Mouse (Mus musculus): ENCODE measurements around the gene Ak4. TPM values are rescaled to one million over a fixed set of nuclear protein-coding genes. Genes with fewer than 3 reads are reported as not detected.

The Ak4 gene
- polyA plus RNA-seq, 1 experiment from 2014 or later = 12.0 TPM

GRCm38 (mm10) chr4:101425119-101425518 lies 6.0 kb downstream of the Ak4 start:
- Histone ChIP-seq H3K27ac (no peak overlapping the region), H3K4me3 (no peak overlapping the region), H3K9ac (no peak overlapping the region), H3K27me3 (replicated peaks) (peaks cover 12% of the 10 kb centered on the region), H3K36me3 (no peaks in the 10 kb centered on the region), H3K9me3 (replicated peaks) (no peaks in the 10 kb centered on the region), H3K4me2 (no peak overlapping the region), H3K4me1 (peaks cover 42% of the 10 kb centered on the region)
- WGBS (ENCODE audit: insufficient replicate concordance) = 61% methylated on average over 5 of the region's 5 CpGs
- no peak for ATAC-seq

DNA sequence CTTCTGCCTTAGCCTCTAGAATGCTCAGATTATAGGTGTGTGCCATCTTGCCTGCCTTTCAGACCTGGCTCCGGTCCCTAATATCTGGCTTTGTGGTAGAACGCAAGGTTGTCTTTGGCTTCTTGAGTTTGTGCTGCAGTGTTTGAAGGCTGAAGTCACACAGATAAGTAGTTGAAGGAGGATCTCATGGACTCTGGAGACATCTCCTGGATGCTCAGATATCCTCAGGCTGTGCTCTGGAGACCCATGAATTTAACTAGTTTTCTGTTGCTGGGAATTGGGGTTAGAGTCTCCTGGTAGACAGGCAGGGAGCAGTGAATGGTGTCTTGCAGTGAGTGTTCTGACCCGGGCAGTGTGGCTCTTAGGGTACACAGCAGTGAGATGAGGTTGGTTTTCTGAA lies 6.6 kb downstream of the Ak4 start:
- H3K9ac ChIP-seq = no peak overlapping the region
- H3K27ac ChIP-seq = no peak overlapping the region
- no peak for ATAC-seq
- H3K4me2 ChIP-seq = no peak overlapping the region
- peaks cover 6% of the 10 kb centered on the region for H3K27me3 ChIP-seq (replicated peaks)
- H3K4me1 ChIP-seq = peaks cover 36% of the 10 kb centered on the region
- no peaks in the 10 kb centered on the region for H3K9me3 ChIP-seq (replicated peaks)
- no peak overlapping the region for H3K4me3 ChIP-seq
- H3K36me3 ChIP-seq = no peaks in the 10 kb centered on the region
- 71% methylated on average over 3 of the region's 3 CpGs for WGBS (ENCODE audit: insufficient replicate concordance)

GRCm38 (mm10) chr4:101426566-101426965 lies 7.5 kb downstream of the Ak4 start:
- Histone ChIP-seq H3K27ac (no peak overlapping the region), H3K27me3 (replicated peaks) (no peaks in the 10 kb centered on the region), H3K9me3 (replicated peaks) (no peaks in the 10 kb centered on the region), H3K4me2 (no peak overlapping the region), H3K9ac (no peak overlapping the region), H3K4me1 (peaks cover 29% of the 10 kb centered on the region), H3K36me3 (no peaks in the 10 kb centered on the region; the same call in 1 of the 2 replicates), H3K4me3 (no peak overlapping the region)
- 75% methylated on average over 6 of the region's 6 CpGs for WGBS (ENCODE audit: insufficient replicate concordance)
- no peak for ATAC-seq

DNA sequence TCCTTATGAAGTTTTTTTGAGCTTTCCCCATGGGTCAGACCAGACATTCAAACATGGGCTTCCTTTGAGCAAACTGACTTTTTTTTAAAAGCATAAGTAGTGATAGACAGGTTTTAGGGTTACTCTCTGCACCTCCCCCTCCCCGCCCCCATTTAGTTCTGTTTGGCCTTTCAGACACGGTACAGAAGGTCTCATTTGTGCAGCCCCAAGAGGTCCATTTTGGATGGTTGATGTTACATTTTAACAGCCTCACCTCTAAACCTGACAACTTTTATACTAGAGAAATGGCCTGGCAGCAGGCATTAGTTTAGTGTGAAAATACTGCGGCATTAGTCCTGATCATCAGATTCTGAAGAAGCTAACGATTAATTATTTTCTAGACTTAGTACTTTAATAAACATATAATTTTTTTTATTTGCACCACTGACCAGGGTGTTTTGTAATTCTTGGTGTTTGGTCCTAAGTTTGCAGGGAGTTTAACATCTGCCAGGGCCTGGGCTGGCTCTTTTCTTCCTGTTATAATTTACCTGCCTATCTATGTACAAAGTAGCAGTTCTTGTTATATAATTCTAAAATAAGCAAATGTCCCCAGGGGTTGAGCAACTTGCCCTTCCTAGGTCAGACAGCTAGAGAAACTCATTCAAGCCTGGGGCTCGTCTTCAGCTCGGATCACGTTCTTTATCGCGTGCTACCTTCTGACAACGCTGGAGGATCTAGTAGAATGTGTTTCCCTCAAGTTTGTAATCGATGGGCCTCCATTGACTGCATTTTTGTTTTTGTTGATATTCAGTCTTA lies 9.0 kb downstream of the Ak4 start:
- 81% methylated on average over 11 of the region's 11 CpGs for WGBS (ENCODE audit: insufficient replicate concordance)
- H3K9me3 ChIP-seq (replicated peaks) = no peaks in the 10 kb centered on the region
- no peaks in the 10 kb centered on the region; the same call in 1 of the 2 replicates for H3K36me3 ChIP-seq
- no peak overlapping the region for H3K4me3 ChIP-seq
- ATAC-seq = no peak
- no peaks in the 10 kb centered on the region for H3K27me3 ChIP-seq (replicated peaks)
- H3K27ac ChIP-seq = no peak overlapping the region
- peaks cover 20% of the 10 kb centered on the region for H3K4me1 ChIP-seq
- H3K9ac ChIP-seq = no peak overlapping the region
- no peak overlapping the region for H3K4me2 ChIP-seq

DNA sequence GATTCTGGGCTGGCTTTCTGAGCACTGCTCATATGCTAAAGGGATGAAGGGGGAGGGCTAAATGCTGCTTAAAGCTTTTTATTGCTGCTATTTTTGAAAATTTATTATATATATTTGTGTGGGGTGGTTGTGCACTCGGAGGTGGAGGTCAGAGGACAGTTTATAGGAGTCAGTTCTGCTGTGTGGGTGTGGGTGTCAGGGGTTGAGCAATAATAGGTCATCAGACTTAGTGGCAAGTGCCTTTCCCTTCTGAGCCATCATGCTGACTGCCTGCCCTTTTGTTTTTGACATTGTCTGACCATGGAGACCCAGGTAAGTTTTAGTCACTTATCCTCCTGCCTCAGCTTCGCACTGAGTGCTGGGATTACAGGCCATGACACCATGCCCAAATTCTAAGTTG lies 10.0 kb downstream of the Ak4 start:
- no peak overlapping the region for H3K27ac ChIP-seq

GRCm38 (mm10) chr4:101430000-101430399 lies 10.9 kb downstream of the Ak4 start:
- Histone ChIP-seq H3K9ac (no peak overlapping the region), H3K4me2 (no peak overlapping the region), H3K9me3 (replicated peaks) (no peaks in the 10 kb centered on the region), H3K4me3 (no peak overlapping the region), H3K27ac (no peak overlapping the region), H3K36me3 (no peaks in the 10 kb centered on the region; the same call in 1 of the 2 replicates), H3K4me1 (peaks cover 5% of the 10 kb centered on the region; the same call in 1 of the 2 replicates), H3K27me3 (replicated peaks) (no peaks in the 10 kb centered on the region)
- 87% methylated on average over 6 of the region's 6 CpGs for WGBS (ENCODE audit: insufficient replicate concordance)
- no peak for ATAC-seq

More for the DNA sequence above, 10.0 kb downstream of the Ak4 start:
- Histone ChIP-seq H3K4me3 (no peak overlapping the region), H3K36me3 (no peaks in the 10 kb centered on the region; the same call in 1 of the 2 replicates), H3K9me3 (replicated peaks) (no peaks in the 10 kb centered on the region), H3K27me3 (replicated peaks) (no peaks in the 10 kb centered on the region), H3K4me2 (no peak overlapping the region), H3K4me1 (peaks cover 10% of the 10 kb centered on the region; the same call in 1 of the 2 replicates), H3K9ac (no peak overlapping the region)
- no peak for ATAC-seq
- WGBS (ENCODE audit: insufficient replicate concordance) = 71% methylated on average over 2 of the region's 2 CpGs

DNA sequence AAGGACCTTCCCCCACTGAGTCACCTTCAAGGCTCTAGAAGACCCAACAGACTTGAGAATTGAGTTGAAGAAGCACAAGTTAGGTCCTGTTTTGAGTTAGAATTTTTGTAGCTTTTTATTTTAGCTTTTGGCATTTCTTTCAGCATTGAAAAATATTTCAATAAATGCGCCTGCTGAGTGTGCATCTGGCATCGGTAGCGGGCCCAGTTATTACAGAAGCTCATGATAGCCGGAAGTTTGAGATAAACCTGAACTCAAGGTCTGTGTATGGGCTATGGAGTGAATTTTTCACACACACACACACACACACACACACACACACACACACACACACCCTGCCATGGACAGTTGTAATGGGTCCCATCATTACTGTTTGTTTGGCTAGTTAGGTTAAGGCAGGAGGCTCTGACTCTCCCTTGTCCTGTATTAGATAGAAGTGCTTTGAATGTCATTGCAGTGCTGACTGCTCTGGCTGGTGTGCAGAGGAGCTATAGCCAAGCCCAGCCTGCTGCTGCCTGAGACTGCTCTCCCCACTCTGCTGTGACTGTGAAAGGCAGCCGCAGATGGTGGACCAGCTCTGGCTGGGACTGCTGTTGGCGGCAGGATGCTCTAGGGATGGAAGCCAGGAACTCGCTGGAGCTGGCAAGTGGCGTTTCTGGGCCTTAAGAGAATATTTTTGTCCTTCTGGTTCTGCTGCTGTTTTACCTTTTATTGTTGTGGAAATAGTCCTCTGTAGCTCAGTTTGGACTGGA lies 17.9 kb downstream of the Ak4 start:
- no peaks in the 10 kb centered on the region for H3K36me3 ChIP-seq
- no peak overlapping the region for H3K9ac ChIP-seq
- ATAC-seq = no peak
- no peak overlapping the region for H3K27ac ChIP-seq
- no peak overlapping the region for H3K4me2 ChIP-seq
- no peak overlapping the region for H3K4me3 ChIP-seq
- 72% methylated on average over 8 of the region's 8 CpGs for WGBS (ENCODE audit: insufficient replicate concordance)
- H3K4me1 ChIP-seq = peaks cover 17% of the 10 kb centered on the region; the same call in 1 of the 2 replicates
- H3K9me3 ChIP-seq (replicated peaks) = no peaks in the 10 kb centered on the region
- H3K27me3 ChIP-seq (replicated peaks) = no peaks in the 10 kb centered on the region

DNA sequence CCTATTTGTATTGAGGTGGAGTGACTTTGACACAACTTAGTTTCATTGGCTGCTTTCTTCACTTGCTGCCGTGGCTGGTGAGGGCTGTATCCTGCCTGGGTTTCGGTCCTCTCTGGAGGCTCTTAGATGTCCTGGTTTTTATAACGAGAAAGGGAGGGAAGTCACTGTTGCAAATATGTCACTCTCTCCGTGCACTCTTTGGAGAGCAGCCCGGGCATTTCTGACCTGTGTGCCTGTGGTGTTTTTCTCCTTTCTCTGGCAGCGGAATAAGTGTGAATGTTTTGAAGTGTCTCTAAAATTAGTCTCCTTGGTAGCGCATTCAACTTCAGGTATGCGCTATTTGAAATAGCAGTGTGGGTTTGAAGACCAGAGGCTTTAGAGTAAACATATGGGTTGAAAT lies 19.2 kb downstream of the Ak4 start:
- no peak for ATAC-seq
- no peak overlapping the region for H3K4me3 ChIP-seq
- no peak overlapping the region for H3K27ac ChIP-seq
- H3K4me1 ChIP-seq = peaks cover 21% of the 10 kb centered on the region; the same call in 1 of the 2 replicates
- H3K4me2 ChIP-seq = no peak overlapping the region
- H3K27me3 ChIP-seq (replicated peaks) = no peaks in the 10 kb centered on the region
- peaks cover 3% of the 10 kb centered on the region; the same call in 1 of the 2 replicates for H3K36me3 ChIP-seq
- H3K9me3 ChIP-seq (replicated peaks) = no peaks in the 10 kb centered on the region
- H3K9ac ChIP-seq = no peak overlapping the region
- 74% methylated on average over 8 of the region's 8 CpGs for WGBS (ENCODE audit: insufficient replicate concordance)

DNA sequence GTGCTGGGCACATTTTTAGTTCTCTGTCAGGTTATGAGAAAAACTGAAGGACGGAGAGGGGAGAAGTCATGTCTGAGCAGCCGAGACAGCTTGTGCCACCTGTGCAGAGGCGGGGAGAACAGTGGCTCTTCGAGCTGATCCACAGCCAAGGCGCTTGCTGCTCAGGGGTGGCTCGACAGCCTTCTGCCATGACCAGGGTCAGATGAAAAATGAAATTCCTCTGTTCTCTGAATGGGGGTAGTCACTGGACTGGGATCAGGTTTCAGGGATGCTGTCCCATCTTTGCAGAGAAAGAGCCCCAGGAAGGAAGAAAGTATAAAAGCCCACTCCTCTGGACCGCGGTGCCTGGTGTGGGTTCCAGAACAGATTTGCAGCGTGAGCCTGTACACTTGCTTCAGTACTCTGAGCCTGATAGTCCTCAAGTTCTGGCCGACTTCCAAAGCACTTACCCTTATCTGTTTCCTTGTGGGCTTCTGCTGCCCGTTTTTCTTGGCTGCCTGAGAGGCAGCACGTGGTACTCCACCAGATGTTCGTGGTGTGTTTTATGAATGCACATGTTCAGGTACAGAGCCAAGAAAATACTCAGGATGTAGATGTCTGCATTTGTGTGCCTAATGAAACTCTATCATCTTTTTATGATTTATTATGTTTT lies 20.8 kb downstream of the Ak4 start:
- H3K27me3 ChIP-seq (replicated peaks) = no peaks in the 10 kb centered on the region
- WGBS (ENCODE audit: insufficient replicate concordance) = 53% methylated on average over 13 of the region's 13 CpGs
- H3K4me2 ChIP-seq = no peak overlapping the region
- no peak for ATAC-seq
- no peak overlapping the region for H3K9ac ChIP-seq
- H3K4me1 ChIP-seq = peaks cover 25% of the 10 kb centered on the region; the same call in 1 of the 2 replicates
- H3K4me3 ChIP-seq = no peak overlapping the region
- peaks cover 3% of the 10 kb centered on the region; the same call in 1 of the 2 replicates for H3K36me3 ChIP-seq
- H3K27ac ChIP-seq = no peak overlapping the region
- no peaks in the 10 kb centered on the region for H3K9me3 ChIP-seq (replicated peaks)

GRCm38 (mm10) chr4:101442791-101443190 lies 23.7 kb downstream of the Ak4 start:
- Histone ChIP-seq H3K4me2 (no peak overlapping the region), H3K27me3 (replicated peaks) (no peaks in the 10 kb centered on the region), H3K4me3 (no peak overlapping the region), H3K36me3 (peaks cover 12% of the 10 kb centered on the region), H3K27ac (no peak overlapping the region), H3K9ac (no peak overlapping the region), H3K9me3 (replicated peaks) (0 out of 2 replicates have a peak, but pooled peaks cover 3% of the 10 kb centered on the region), H3K4me1 (peaks cover 18% of the 10 kb centered on the region; the same call in 1 of the 2 replicates)
- WGBS (ENCODE audit: insufficient replicate concordance) = 77% methylated on average over 2 of the region's 2 CpGs
- ATAC-seq = no peak

GRCm38 (mm10) chr4:101443419-101443991 lies 24.4 kb downstream of the Ak4 start:
- no peak for ATAC-seq
- WGBS (ENCODE audit: insufficient replicate concordance) = 52% methylated on average over 7 of the region's 7 CpGs
- Histone ChIP-seq H3K4me2 (no peak overlapping the region), H3K9me3 (replicated peaks) (0 out of 2 replicates have a peak, but pooled peaks cover 3% of the 10 kb centered on the region), H3K9ac (no peak overlapping the region), H3K4me3 (no peak overlapping the region), H3K27me3 (replicated peaks) (no peaks in the 10 kb centered on the region), H3K4me1 (peaks cover 18% of the 10 kb centered on the region; the same call in 1 of the 2 replicates), H3K27ac (no peak overlapping the region), H3K36me3 (peaks cover 13% of the 10 kb centered on the region)
